Mouse (Mus musculus) midbrain, embryonic 11.5 days (tissue): Measurements from ENCODE around the gene Tbl2. TPM values are rescaled to one million over a fixed set of nuclear protein-coding genes. Genes with fewer than 3 reads are reported as not detected.

ENCODE experiments used
- ATAC-seq: fragments of 200-750 bp; cut with Nextera tagmentation; 2 replicates; pipeline ENCODE4 v1.8.0; 2017; ENCODE audit warnings: moderate TSS enrichment, moderate library complexity; ENCODE audit not compliant: low FRiP score
- DNase-seq: peaks from one replicate; pipeline ENCODE4 v3.0.0; 2015; ENCODE audit warnings: low spot score; ENCODE audit errors: missing footprints
- H3K27ac ChIP-seq: fragments of 300-500 bp; sonication (generic); 2 replicates; pipeline ENCODE4 v1.5.1; 2014; ENCODE audit warnings: low read depth, low read length
- H3K27me3 ChIP-seq: fragments of 300-500 bp; sonication (generic); 2 replicates; pipeline ENCODE4 v1.6.1; 2014; ENCODE audit warnings: mild to moderate bottlenecking, low read length, moderate library complexity, mixed read lengths; ENCODE audit not compliant: control insufficient read depth, insufficient read depth
- H3K36me3 ChIP-seq: fragments of 300-500 bp; sonication (generic); 2 replicates; pipeline ENCODE4 v1.6.1; 2014; ENCODE audit warnings: mild to moderate bottlenecking, low read length, moderate library complexity, mixed read lengths; ENCODE audit not compliant: control insufficient read depth, insufficient read depth
- H3K4me1 ChIP-seq: fragments of 300-500 bp; sonication (generic); 2 replicates; pipeline ENCODE4 v1.6.1; 2014; ENCODE audit warnings: low read length; ENCODE audit not compliant: control insufficient read depth, insufficient read depth
- H3K4me2 ChIP-seq: fragments of 300-500 bp; sonication (generic); 2 replicates; pipeline ENCODE4 v1.6.1; 2014; ENCODE audit warnings: mild to moderate bottlenecking, moderate library complexity
- H3K4me3 ChIP-seq: fragments of 300-500 bp; sonication (generic); 2 replicates; pipeline ENCODE4 v1.5.1; 2014; ENCODE audit warnings: low read depth, low read length
- H3K9ac ChIP-seq: fragments of 300-500 bp; sonication (generic); 2 replicates; pipeline ENCODE4 v1.6.1; 2014; ENCODE audit warnings: low read length
- H3K9me3 ChIP-seq: fragments of 300-500 bp; sonication (generic); 2 replicates; pipeline ENCODE4 v1.6.1; 2016; ENCODE audit warnings: low read length; ENCODE audit not compliant: control insufficient read depth
- WGBS: fragments of 180-500 bp; shearing (Covaris S2); extraction: QIAGEN DNeasy Blood & Tissue Kit; methylation state at CpG from one replicate; pipeline ENCODE4 v1.1.7; 2014; 5-methylcytosine and 5-hydroxymethylcytosine counted together
- polyA plus RNA-seq: library from polyadenylated mRNA; unstranded; fragments of >200 nt; fragmentation: Nextera tagmentation; extraction: Ambion mirVana; gene quantifications from 2 replicates; pipeline ENCODE4 v1.2.1, GENCODE M21; 2014

Tbl2 gene
- polyA plus RNA-seq, 1 experiment from 2014 or later: 20.1 TPM

DNA sequence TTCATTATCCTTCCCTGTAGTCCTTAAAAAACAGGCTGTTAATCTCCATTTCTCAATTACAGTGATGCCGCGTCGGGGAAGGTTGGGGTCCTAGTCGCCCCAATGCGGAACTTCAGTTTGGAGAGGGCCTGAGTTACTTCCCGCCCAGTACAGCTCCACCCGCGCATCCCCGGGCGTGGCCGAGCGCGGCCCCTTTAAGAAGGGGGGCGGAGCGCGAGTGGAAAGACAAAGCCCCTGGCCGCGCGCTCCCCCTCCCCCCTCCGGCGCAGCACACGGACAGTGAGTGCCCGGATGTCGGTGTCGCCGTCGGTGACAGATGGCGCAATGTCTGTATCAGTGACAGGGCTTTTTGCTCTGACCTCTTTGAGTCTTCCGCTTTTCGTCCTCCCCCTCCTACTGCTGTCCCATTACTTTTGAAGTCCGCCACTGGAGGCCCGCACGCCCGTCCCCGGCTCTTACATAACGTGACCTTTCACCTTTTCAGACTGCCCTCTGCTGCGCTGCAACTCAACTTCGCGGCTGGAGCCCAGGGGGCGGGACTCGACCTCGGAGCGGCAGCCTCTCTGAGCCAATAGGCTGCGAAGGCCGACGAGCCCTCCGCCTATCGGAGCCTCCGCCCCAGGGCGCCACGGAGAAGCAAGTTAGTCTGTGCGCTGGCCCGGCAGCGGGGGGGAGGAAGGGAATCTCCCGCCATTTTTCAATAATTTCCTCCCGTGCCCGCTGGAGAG lies 37.3 kb downstream of the Tbl2 start, which contains the start of gene Baz1b:
Gene Baz1b, plus strand, starts transcription at position 644 of the 728 bp plus-strand sequence.
- peaks cover 23% of the 10 kb centered on the region for H3K4me1 ChIP-seq
- peaks cover 2% of the 10 kb centered on the region; the same call in 1 of the 2 replicates for H3K9me3 ChIP-seq
- peak within 1 kb of the TSS; percentile 100 for H3K4me3 ChIP-seq
- WGBS: under 1% methylated on average over 56 of the region's 57 CpGs
- ATAC-seq (peak; percentile 97), DNase-seq (peak; percentile 99)
- no peaks in the 10 kb centered on the region for H3K27me3 ChIP-seq
- H3K27ac ChIP-seq: peak within 1 kb of the TSS; percentile 97
- H3K36me3 ChIP-seq: peaks cover 5% of the 10 kb centered on the region; the same call in 1 of the 2 replicates
- peak within 1 kb of the TSS; percentile 99 for H3K9ac ChIP-seq
- peak within 1 kb of the TSS; percentile 82 for H3K4me2 ChIP-seq

- under 1% methylated on average over 90 of the region's 102 CpGs for WGBS
- H3K36me3 ChIP-seq: no peaks in the 10 kb centered on the region
- ATAC-seq: peak; percentile 76
These were observed 38.1 kb downstream of the Tbl2 start for GRCm38 (mm10) chr5:135187349-135188213.

GRCm38 (mm10) chr5:135188214-135188554 lies 38.7 kb downstream of the Tbl2 start:
- H3K4me3 ChIP-seq: peak overlapping the region; percentile 100
- H3K9me3 ChIP-seq: peaks cover 2% of the 10 kb centered on the region; the same call in 1 of the 2 replicates
- ATAC-seq (no peak), DNase-seq (no peak)
- H3K27me3 ChIP-seq: no peaks in the 10 kb centered on the region
- peak overlapping the region; percentile 82 for H3K4me2 ChIP-seq
- H3K9ac ChIP-seq: peak overlapping the region; percentile 99
- peaks cover 27% of the 10 kb centered on the region for H3K4me1 ChIP-seq
- peaks cover under 1% of the 10 kb centered on the region; the same call in 1 of the 2 replicates for H3K36me3 ChIP-seq
- WGBS: 0% methylated on average over 8 of the region's 8 CpGs
- H3K27ac ChIP-seq: peak overlapping the region; percentile 97

More at GRCm38 (mm10) chr5:135187349-135188213, 38.1 kb downstream of the Tbl2 start:
- H3K4me1 ChIP-seq: peaks cover 25% of the 10 kb centered on the region
- peak overlapping the region; percentile 97 for H3K27ac ChIP-seq
- peak; percentile 96 for DNase-seq
- H3K4me3 ChIP-seq: peak overlapping the region; percentile 100
- H3K27me3 ChIP-seq: no peaks in the 10 kb centered on the region
- H3K4me2 ChIP-seq: peak overlapping the region; percentile 82
- peaks cover 2% of the 10 kb centered on the region; the same call in 1 of the 2 replicates for H3K9me3 ChIP-seq
- H3K9ac ChIP-seq: peak overlapping the region; percentile 99

DNA sequence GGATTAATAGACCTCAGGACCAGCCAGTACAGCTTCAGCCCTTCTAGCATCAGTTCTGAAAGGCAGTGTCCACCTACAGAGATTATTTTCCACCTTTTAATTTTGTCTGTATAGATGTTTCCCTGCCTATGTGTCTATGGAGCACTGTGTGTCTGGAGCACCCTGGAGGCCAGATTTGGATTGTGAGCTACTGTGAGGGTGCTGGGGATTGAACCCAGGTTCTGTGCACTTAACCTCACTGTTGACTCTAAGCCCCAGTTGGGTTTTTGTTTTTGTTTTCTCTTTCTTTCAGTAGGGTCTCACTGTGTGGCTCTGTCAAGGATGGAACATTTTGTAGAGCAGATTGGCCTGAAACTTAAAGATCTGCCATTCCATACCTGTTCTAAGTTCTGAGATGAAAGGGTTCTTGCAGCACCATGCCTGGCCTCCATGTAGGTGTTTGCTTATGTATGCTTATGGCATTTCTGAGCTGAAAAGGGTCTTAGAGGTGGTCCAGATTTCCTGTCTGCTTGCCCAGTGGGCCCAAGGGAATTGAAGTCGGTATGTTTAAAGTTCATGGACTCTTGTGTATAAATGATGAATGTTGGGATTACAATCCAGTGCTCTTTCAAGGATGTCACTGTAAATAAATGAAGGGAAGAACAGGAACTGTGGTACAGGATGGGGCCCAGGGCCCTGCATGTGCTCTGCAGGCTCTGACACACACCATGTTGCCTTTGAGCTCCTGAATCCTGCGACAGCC lies 40.0 kb downstream of the Tbl2 start:
- H3K36me3 ChIP-seq: peaks cover 4% of the 10 kb centered on the region; the same call in 1 of the 2 replicates
- no peak for ATAC-seq

GRCm38 (mm10) chr5:135191620-135192019 lies 42.2 kb downstream of the Tbl2 start:
- no peak overlapping the region for H3K4me2 ChIP-seq
- H3K4me1 ChIP-seq: peaks cover 24% of the 10 kb centered on the region
- H3K36me3 ChIP-seq: peaks cover 5% of the 10 kb centered on the region; the same call in 1 of the 2 replicates
- no peak overlapping the region for H3K4me3 ChIP-seq
- H3K27me3 ChIP-seq: no peaks in the 10 kb centered on the region
- no peak overlapping the region for H3K27ac ChIP-seq
- no peak overlapping the region for H3K9ac ChIP-seq
- H3K9me3 ChIP-seq: no peaks in the 10 kb centered on the region
- DNase-seq (peak; percentile 95), ATAC-seq (no peak)
- WGBS: 20% methylated on average over 2 of the region's 2 CpGs

More for the DNA sequence above, 40.0 kb downstream of the Tbl2 start:
- Histone ChIP-seq H3K9ac (peak overlapping the region; percentile 99), H3K4me1 (peaks cover 27% of the 10 kb centered on the region), H3K27me3 (no peaks in the 10 kb centered on the region), H3K27ac (no peak overlapping the region), H3K4me2 (peak overlapping the region; percentile 82), H3K4me3 (peak overlapping the region; percentile 100), H3K9me3 (peaks cover 2% of the 10 kb centered on the region; the same call in 1 of the 2 replicates)
- WGBS: 70% methylated on average over 2 of the region's 2 CpGs
- no peak for DNase-seq

DNA sequence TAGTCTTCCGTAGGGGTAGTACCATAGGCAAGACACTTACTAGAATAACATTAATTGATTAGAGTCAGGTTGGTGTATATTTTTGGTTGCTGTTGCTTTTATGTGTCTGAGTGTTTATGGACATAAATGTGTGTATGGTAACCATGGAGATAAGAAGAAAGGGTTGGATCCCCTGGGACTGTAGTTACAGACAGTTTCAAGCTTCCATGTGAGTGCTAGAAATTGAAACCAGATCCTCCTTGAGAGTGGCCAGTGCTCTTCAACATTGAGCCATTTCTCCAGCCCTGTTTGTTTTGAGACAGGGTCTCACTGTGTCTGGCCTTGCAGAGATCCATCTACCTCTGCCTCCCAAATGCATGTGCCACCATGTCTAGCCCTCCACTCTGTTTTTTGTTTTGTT lies 43.0 kb downstream of the Tbl2 start:
- no peak for ATAC-seq
- peaks cover 5% of the 10 kb centered on the region; the same call in 1 of the 2 replicates for H3K36me3 ChIP-seq
- no peaks in the 10 kb centered on the region for H3K9me3 ChIP-seq
- no peak overlapping the region for H3K4me3 ChIP-seq
- no peaks in the 10 kb centered on the region for H3K27me3 ChIP-seq
- peaks cover 24% of the 10 kb centered on the region for H3K4me1 ChIP-seq
- no peak overlapping the region for H3K4me2 ChIP-seq
- DNase-seq: no peak
- no peak overlapping the region for H3K27ac ChIP-seq
- H3K9ac ChIP-seq: no peak overlapping the region
- 97% methylated on average over 1 of the region's 1 CpGs for WGBS

DNA sequence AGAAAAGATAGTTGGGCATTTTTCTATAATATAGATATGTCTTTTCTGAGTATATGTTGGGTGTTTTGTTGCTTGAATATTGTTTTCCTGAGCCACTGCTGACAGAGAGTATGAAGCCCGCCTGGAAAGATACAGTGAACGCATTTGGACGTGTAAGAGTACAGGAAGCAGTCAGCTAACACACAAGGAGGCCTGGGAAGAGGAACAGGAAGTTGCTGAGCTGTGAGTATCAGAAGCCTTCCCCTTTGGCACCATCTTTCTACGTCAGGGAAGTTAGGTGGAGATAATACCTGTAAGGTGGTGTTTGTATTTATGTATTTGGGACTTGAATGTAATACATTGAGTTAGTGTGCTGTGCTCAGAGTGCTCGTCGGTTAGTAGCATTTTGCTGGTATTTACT lies 46.9 kb downstream of the Tbl2 start:
- Histone ChIP-seq H3K4me2 (no peak overlapping the region), H3K4me1 (peaks cover 4% of the 10 kb centered on the region; the same call in 1 of the 2 replicates), H3K9me3 (no peaks in the 10 kb centered on the region), H3K27me3 (no peaks in the 10 kb centered on the region), H3K9ac (no peak overlapping the region), H3K36me3 (peaks cover 13% of the 10 kb centered on the region; the same call in 1 of the 2 replicates), H3K27ac (no peak overlapping the region), H3K4me3 (no peak overlapping the region)
- DNase-seq: no peak
- no peak for ATAC-seq
- 86% methylated on average over 6 of the region's 6 CpGs for WGBS

DNA sequence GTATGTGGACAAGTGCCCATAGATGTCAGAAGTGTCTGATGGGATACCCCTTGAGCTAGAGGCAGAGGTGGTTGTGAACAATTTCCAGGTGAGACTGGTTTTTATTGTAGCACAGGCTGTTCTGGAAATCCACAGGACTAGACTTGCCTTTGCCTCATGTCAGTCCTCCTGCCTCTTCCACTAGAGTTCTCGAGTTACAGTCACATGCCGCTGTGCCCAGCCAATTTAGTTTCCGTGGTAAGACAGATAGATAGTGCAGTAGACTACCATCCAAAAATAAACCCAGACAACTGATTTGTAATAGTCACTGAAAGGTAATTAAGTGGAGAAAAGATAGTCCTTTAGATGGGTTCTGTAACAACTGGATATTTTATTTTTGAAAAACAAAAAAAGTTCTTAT lies 53.3 kb downstream of the Tbl2 start:
- H3K36me3 ChIP-seq: peaks cover 20% of the 10 kb centered on the region
- no peak overlapping the region for H3K27ac ChIP-seq
- no peaks in the 10 kb centered on the region for H3K4me1 ChIP-seq
- H3K4me3 ChIP-seq: no peak overlapping the region
- ATAC-seq: no peak
- H3K4me2 ChIP-seq: no peak overlapping the region
- H3K9ac ChIP-seq: no peak overlapping the region
- DNase-seq: no peak
- no peaks in the 10 kb centered on the region for H3K9me3 ChIP-seq
- WGBS: 90% methylated on average over 3 of the region's 3 CpGs
- H3K27me3 ChIP-seq: no peaks in the 10 kb centered on the region
